Mouse (Mus musculus) heart, adult 2 months (tissue): Measurements from ENCODE around the gene Ror2.

Experiments
- CTCF ChIP-seq: fragments of 200-600 bp; IDR thresholded peaks from 2 replicates; pipeline ENCODE4 v1.8.1; 2022; ENCODE audit warnings: antibody characterized with exemption, mild to moderate bottlenecking, moderate library complexity
- EP300 ChIP-seq: fragments of 200-500 bp; IDR thresholded peaks from 2 replicates; pipeline ENCODE4 v1.6.1; 2011; ENCODE audit warnings: low read depth, low read length, control low read depth; ENCODE audit not compliant: insufficient read depth
- POLR2A ChIP-seq: fragments of 200-500 bp; IDR thresholded peaks from 2 replicates; pipeline ENCODE4 v1.6.1; 2011; ENCODE audit warnings: mild to moderate bottlenecking, low read depth, low read length, control low read depth; ENCODE audit not compliant: insufficient read depth

- TF ChIP-seq EP300 (no peak), CTCF (no peak), POLR2A (no peak)
Measured at GRCm38 (mm10) chr13:53234844-53235243, 51.1 kb downstream of the Ror2 start.
